1 mouse cellular context compared by ENCODE assay signal in the genomic region with DNA sequence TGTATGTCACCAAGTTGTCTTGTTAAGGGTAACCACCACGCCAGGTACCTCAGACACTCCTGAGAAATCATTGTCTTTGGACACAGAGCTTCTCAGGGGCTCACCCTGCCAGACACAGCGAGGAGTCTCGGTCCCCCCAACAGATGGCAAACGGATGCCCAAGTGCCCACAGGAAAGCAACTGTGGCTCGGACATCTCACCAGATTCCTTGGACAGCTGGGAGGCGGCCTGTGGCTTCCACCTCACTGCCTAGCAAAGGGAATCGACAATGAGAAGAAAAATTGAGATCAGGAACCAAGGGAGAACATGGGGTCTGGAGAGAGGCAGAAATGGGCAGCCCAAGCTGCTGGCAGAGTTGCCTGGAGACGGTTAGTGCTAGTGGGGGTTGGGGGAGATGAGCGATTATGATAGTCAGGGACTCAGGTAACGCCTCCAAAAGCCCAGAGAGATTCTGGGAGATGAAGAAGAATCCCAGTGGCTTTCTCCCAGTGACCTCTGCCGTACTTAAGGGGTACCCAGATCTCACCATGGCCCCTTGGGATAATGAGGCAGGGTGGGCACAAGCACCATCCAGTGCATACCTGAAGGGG.
TF ChIP-seq lines count a peak whose summit lies in the region.

No protein-coding gene starts in this region.

TF ChIP-seq in MEL, 35 proteins besides CTCF, POLR2A, EP300 and RAD21 (continued from another document):
- no peak for TF ChIP-seq TBP (IDR thresholded peaks at IDR 0.05; ENCODE audit: low read depth, low read length)
- no peak for TF ChIP-seq MXI1 (IDR thresholded peaks at IDR 0.05; ENCODE audit: low read depth, low read length)
- 0 out of 2 replicates have a peak, but pooled peaks have one; percentile 45 for TF ChIP-seq MYB (IDR thresholded peaks at IDR 0.05; ENCODE audit: low read depth, low read length)
- no peak for TF ChIP-seq GABPA (IDR thresholded peaks at IDR 0.05; ENCODE audit: low read depth, low read length)
- no peak for TF ChIP-seq E2F4 (IDR thresholded peaks at IDR 0.05; ENCODE audit: borderline replicate concordance, low read depth, low read length)
- no peak for TF ChIP-seq MEF2A (IDR thresholded peaks at IDR 0.05; ENCODE audit: extremely low read depth, insufficient replicate concordance, low read depth, low read length, poor library complexity, severe bottlenecking)
- TF ChIP-seq JUND (IDR thresholded peaks at IDR 0.05; ENCODE audit: low read depth, low read length) = no peak
- no peak; the same call in 1 of the 2 replicates for TF ChIP-seq MAZ (IDR thresholded peaks at IDR 0.05; ENCODE audit: low read depth, low read length)
- peak; percentile 32; the same call in 1 of the 2 replicates for TF ChIP-seq CHD2 (IDR thresholded peaks at IDR 0.05; ENCODE audit: low read length)
- no peak for TF ChIP-seq ZC3H11A (IDR thresholded peaks at IDR 0.05; ENCODE audit: low read depth, low read length)
- TF ChIP-seq USF2 (IDR thresholded peaks at IDR 0.05; ENCODE audit: borderline replicate concordance in 1 of 2, insufficient read depth in 1 of 2, low read depth in 1 of 2, low read length in 2 of 2) = no peak
- no peak for TF ChIP-seq SMC3 (IDR thresholded peaks at IDR 0.05; ENCODE audit: low read depth, low read length)
- TF ChIP-seq ETS1 (IDR thresholded peaks at IDR 0.05; ENCODE audit: low read depth, low read length) = no peak
- no peak for TF ChIP-seq ZNF384 (IDR thresholded peaks at IDR 0.05; ENCODE audit: low read depth, low read length)
- TF ChIP-seq UBTF (IDR thresholded peaks at IDR 0.05; ENCODE audit: borderline replicate concordance, insufficient read depth, low read depth, low read length) = no peak
- TF ChIP-seq BHLHE40 (IDR thresholded peaks at IDR 0.05; ENCODE audit: borderline replicate concordance, low read depth, low read length) = no peak
- TF ChIP-seq HCFC1 (IDR thresholded peaks at IDR 0.05; ENCODE audit: low read depth, low read length) = 0 out of 2 replicates have a peak, but pooled peaks have one; percentile 10
- no peak for TF ChIP-seq ZMIZ1 (IDR thresholded peaks at IDR 0.05; ENCODE audit: low read depth, low read length)
- peak; percentile 75 for TF ChIP-seq GATA1 (IDR thresholded peaks at IDR 0.05; ENCODE audit: low read depth, low read length)
- no peak for TF ChIP-seq MAFK (IDR thresholded peaks at IDR 0.05; ENCODE audit: borderline replicate concordance, low read depth, low read length)
- no peak for TF ChIP-seq MYC (IDR thresholded peaks at IDR 0.05; ENCODE audit: low read depth, low read length)
- no peak; the same call in 1 of the 2 replicates for TF ChIP-seq SIN3A (IDR thresholded peaks at IDR 0.05; ENCODE audit: low read length)
- no peak for TF ChIP-seq ZKSCAN1 (IDR thresholded peaks at IDR 0.05; ENCODE audit: low read depth, low read length)
- TF ChIP-seq POLR2AphosphoS2 (IDR thresholded peaks at IDR 0.05; ENCODE audit: low read length) = no peak
- TF ChIP-seq USF1 (IDR thresholded peaks at IDR 0.05; ENCODE audit: low read depth, low read length) = no peak
- no peak for TF ChIP-seq NRF1 (IDR thresholded peaks at IDR 0.05; ENCODE audit: insufficient read depth, low read depth, low read length, poor library complexity, severe bottlenecking)
